Comparison of ENCODE assay signal across 8 mouse cellular contexts in the genomic region with DNA sequence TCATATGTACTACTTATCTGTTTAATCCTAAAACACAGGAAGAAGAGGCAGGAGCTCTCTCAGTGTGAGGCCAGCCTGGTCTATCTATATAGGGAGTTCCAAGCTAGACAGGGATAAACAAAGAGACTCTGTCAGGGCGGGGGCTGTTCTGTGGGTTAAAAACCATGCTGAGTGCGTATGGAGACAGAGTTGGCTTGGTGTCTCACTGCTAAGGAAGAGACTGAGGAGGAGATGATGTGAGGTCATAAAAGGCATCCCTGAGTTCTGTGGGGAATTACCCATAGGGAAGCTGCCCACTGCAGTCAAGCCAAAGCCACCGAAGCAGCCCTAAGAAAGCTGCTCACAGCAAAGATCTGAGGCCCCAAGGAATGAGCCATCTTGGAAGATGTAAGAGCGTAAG. TPM values are rescaled to one million over a fixed set of nuclear protein-coding genes. Genes with fewer than 3 reads are reported as not detected.
DNase-seq lines count a peak whose midpoint lies in the region; ATAC-seq lines count a peak whose summit lies in the region.

A gene (plus strand): TSS at position 301 of the 400 bp plus-strand sequence.

- ATAC-seq in neutrophil, adult 5-6 weeks (ENCODE audit: extremely low read depth, insufficient number of reproducible peaks, low FRiP score, poor library complexity, severe bottlenecking), result no peak

- no peak for DNase-seq in adrenal gland, postnatal 10 days
- no peak for DNase-seq in adrenal gland, adult (ENCODE audit: inconsistent age in 2 of 2, low spot score in 1 of 2)
- DNase-seq in urinary bladder, adult 2 months (ENCODE audit: low spot score), result no peak
- DNase-seq in urinary bladder, postnatal 4 days (ENCODE audit: low spot score in 2 of 2), result no peak
- DNase-seq in layer of hippocampus, postnatal 14 days (ENCODE audit: low spot score in 2 of 2), result no peak
- DNase-seq in embryo, embryonic 10.5 days (ENCODE audit: low spot score), result no peak
- no peak for DNase-seq in ovary, postnatal 10 days (ENCODE audit: low spot score)

RNA-seq across cellular contexts. Expression of the gene that starts here (rescaled TPM):
- total RNA-seq in adrenal gland, postnatal 10 days (2021), result 10 to 100 TPM; 23.2 to 27.3 TPM
- polyA plus RNA-seq in urinary bladder, adult 2 months (2012; rRNA removed), result 17.6 and 22.5 TPM in 2 replicates
- 100 to 1,000 TPM; 219 to 230 TPM for total RNA-seq in layer of hippocampus, postnatal 14 days (2021)
- 214 and 226 TPM in 2 replicates for total RNA-seq in neutrophil, adult 5-6 weeks (2017)
